Mouse (Mus musculus): ENCODE measurements around the gene Tubgcp4. TPM values are rescaled to one million over a fixed set of nuclear protein-coding genes. Genes with fewer than 3 reads are reported as not detected.

Gene Tubgcp4
- polyA plus RNA-seq, 1 experiment: 113 TPM

DNA sequence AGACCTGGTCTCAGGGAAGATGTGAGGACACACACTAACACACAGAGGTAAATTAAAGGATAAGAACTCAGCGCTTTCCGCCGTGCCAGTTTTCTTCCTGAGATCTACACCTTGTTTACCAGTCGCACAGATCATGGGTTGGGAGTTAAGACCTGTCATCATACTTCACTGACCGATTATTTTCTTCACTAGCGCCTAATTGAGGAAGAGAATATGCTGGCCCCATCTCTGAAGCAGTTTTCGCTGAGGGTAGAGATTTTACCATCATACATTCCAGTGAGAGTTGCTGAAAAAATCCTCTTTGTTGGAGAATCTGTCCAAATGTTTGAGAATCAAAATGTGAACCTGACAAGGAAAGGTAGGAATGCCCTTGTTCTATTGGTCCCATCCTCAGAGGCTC lies 13.7 kb downstream of the Tubgcp4 start:
- 97% methylated on average over 7 of the region's 7 CpGs for WGBS
- TF ChIP-seq POLR2A (IDR thresholded peaks at IDR 0.05; ENCODE audit: control insufficient read depth, extremely low read depth, insufficient read depth, low read length, poor library complexity): no peak
- no peak for TF ChIP-seq CTCF (IDR thresholded peaks at IDR 0.05; ENCODE audit: borderline replicate concordance, control insufficient read depth, extremely low read depth, insufficient read depth, low read length, poor library complexity)
- DNase-seq: no peak
- Histone ChIP-seq H3K27ac (ENCODE audit: control insufficient read depth, insufficient read depth, low read length) (no peak overlapping the region), H3K27me3 (ENCODE audit: control insufficient read depth, insufficient read depth, low read length) (no peaks in the 10 kb centered on the region), H3K4me1 (replicated peaks; ENCODE audit: control insufficient read depth, insufficient read depth, low read length) (no peaks in the 10 kb centered on the region), H3K4me3 (ENCODE audit: control insufficient read depth, insufficient read depth, low read length) (no peak overlapping the region), H3K36me3 (ENCODE audit: control insufficient read depth, insufficient read depth, low read length) (peaks cover 61% of the 10 kb centered on the region)

DNA sequence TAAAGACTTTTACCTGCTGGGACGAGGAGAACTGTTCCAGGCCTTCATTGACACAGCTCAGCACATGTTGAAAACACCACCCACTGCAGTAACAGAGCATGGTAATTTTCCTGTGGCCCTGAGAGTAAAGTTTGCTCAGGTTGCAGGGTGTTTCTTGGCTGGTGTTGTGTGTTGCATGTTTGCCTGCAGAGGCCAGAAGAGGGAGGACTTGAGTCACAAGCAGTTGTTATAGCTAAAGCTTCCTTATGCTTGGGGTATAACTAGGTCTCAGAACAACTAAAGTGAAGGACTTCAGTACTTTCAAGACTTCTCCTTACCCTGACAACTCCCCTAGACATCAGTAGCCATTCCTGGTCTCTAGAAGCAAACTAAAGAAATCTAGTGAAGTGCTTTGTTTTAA lies 18.1 kb downstream of the Tubgcp4 start:
- no peaks in the 10 kb centered on the region for H3K4me1 ChIP-seq (replicated peaks; ENCODE audit: control insufficient read depth, insufficient read depth, low read length)
- no peak overlapping the region for H3K27ac ChIP-seq (ENCODE audit: control insufficient read depth, insufficient read depth, low read length)
- 88% methylated on average over 1 of the region's 1 CpGs for WGBS
- TF ChIP-seq POLR2A (IDR thresholded peaks at IDR 0.05; ENCODE audit: control insufficient read depth, extremely low read depth, insufficient read depth, low read length, poor library complexity) (no peak), CTCF (IDR thresholded peaks at IDR 0.05; ENCODE audit: borderline replicate concordance, control insufficient read depth, extremely low read depth, insufficient read depth, low read length, poor library complexity) (no peak)
- peaks cover 79% of the 10 kb centered on the region for H3K36me3 ChIP-seq (ENCODE audit: control insufficient read depth, insufficient read depth, low read length)
- no peaks in the 10 kb centered on the region for H3K27me3 ChIP-seq (ENCODE audit: control insufficient read depth, insufficient read depth, low read length)
- H3K4me3 ChIP-seq (ENCODE audit: control insufficient read depth, insufficient read depth, low read length): no peak overlapping the region
- no peak for DNase-seq

DNA sequence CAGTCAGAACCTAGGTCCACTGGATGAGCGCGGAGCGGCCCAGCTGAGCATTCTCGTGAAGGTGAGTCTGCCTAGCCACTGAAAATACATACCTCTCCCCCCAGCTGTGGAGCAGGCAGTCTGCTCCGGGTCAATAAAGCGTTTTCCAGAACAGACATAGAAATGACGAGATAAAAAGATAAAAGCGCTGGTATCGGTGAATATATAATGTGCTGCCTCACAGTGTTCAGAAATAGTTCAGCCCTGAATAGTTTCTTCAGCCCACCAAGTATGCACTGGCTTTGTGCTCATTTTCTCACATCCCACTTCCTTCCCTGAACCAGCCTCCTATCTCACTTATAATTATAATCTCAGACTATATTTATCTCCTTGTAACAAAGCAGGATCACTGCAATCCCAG lies 25.0 kb downstream of the Tubgcp4 start:
- no peak for DNase-seq
- WGBS: 99% methylated on average over 9 of the region's 9 CpGs
- H3K36me3 ChIP-seq (ENCODE audit: control insufficient read depth, insufficient read depth, low read length): peaks cover 89% of the 10 kb centered on the region

DNA sequence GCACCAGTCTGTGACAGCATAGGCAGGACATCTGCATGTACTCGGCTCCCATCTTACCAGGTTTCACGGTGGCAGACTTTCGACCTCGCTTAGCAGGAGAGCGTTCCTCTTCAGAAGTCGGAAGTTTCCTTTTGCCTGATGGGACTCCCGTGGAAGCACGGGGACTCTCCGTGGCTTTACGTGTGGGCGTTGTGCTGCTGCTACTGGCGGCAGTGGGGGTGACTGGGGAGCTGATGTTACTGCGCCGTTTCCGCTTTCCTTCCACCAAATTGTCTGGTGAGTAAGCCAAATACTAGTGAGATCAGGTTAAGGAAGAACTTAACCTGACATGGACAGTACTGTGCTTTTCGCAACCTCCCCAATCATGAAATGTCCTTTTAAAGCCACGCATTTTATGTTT lies 33.8 kb downstream of the Tubgcp4 start:
- no peaks in the 10 kb centered on the region for H3K4me1 ChIP-seq (replicated peaks; ENCODE audit: control insufficient read depth, insufficient read depth, low read length)
- H3K4me3 ChIP-seq (ENCODE audit: control insufficient read depth, insufficient read depth, low read length): no peak overlapping the region
- peaks cover 44% of the 10 kb centered on the region for H3K36me3 ChIP-seq (ENCODE audit: control insufficient read depth, insufficient read depth, low read length)
- DNase-seq: no peak
- TF ChIP-seq CTCF (IDR thresholded peaks at IDR 0.05; ENCODE audit: borderline replicate concordance, control insufficient read depth, extremely low read depth, insufficient read depth, low read length, poor library complexity) (no peak), POLR2A (IDR thresholded peaks at IDR 0.05; ENCODE audit: control insufficient read depth, extremely low read depth, insufficient read depth, low read length, poor library complexity) (no peak)
- no peak overlapping the region for H3K27ac ChIP-seq (ENCODE audit: control insufficient read depth, insufficient read depth, low read length)
- WGBS: 96% methylated on average over 17 of the region's 17 CpGs
- no peaks in the 10 kb centered on the region for H3K27me3 ChIP-seq (ENCODE audit: control insufficient read depth, insufficient read depth, low read length)

More for the DNA sequence above, 25.0 kb downstream of the Tubgcp4 start:
- TF ChIP-seq POLR2A (IDR thresholded peaks at IDR 0.05; ENCODE audit: control insufficient read depth, extremely low read depth, insufficient read depth, low read length, poor library complexity) (no peak), CTCF (IDR thresholded peaks at IDR 0.05; ENCODE audit: borderline replicate concordance, control insufficient read depth, extremely low read depth, insufficient read depth, low read length, poor library complexity) (no peak)
- no peak overlapping the region for H3K4me3 ChIP-seq (ENCODE audit: control insufficient read depth, insufficient read depth, low read length)
- H3K4me1 ChIP-seq (replicated peaks; ENCODE audit: control insufficient read depth, insufficient read depth, low read length): no peaks in the 10 kb centered on the region
- H3K27me3 ChIP-seq (ENCODE audit: control insufficient read depth, insufficient read depth, low read length): no peaks in the 10 kb centered on the region
- H3K27ac ChIP-seq (ENCODE audit: control insufficient read depth, insufficient read depth, low read length): no peak overlapping the region

DNA sequence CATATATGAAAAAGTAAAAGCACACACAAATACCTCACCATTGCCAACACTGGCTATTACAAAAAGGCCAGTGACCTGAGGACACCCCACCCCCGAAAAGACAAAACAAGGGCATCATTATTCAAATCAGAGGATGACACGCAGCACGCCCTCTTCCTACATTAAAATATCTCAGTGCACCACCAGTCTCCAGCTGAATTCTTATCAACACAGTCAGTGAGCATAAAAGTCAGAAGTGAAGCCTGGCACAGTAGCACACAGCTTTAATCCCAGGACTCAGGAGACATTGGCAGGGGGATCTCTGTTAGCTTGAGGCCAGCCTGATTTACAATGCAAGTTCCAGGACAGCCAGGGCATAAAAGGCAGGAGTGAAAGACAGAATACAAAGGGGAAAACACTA lies 36.1 kb downstream of the Tubgcp4 start:
- H3K27ac ChIP-seq (ENCODE audit: control insufficient read depth, insufficient read depth, low read length): no peak overlapping the region
- TF ChIP-seq POLR2A (IDR thresholded peaks at IDR 0.05; ENCODE audit: control insufficient read depth, extremely low read depth, insufficient read depth, low read length, poor library complexity) (no peak), CTCF (IDR thresholded peaks at IDR 0.05; ENCODE audit: borderline replicate concordance, control insufficient read depth, extremely low read depth, insufficient read depth, low read length, poor library complexity) (no peak)
- no peaks in the 10 kb centered on the region for H3K27me3 ChIP-seq (ENCODE audit: control insufficient read depth, insufficient read depth, low read length)
- 97% methylated on average over 3 of the region's 3 CpGs for WGBS
- H3K36me3 ChIP-seq (ENCODE audit: control insufficient read depth, insufficient read depth, low read length): peaks cover 30% of the 10 kb centered on the region
- no peak overlapping the region for H3K4me3 ChIP-seq (ENCODE audit: control insufficient read depth, insufficient read depth, low read length)
- no peak for DNase-seq
- H3K4me1 ChIP-seq (replicated peaks; ENCODE audit: control insufficient read depth, insufficient read depth, low read length): no peaks in the 10 kb centered on the region

DNA sequence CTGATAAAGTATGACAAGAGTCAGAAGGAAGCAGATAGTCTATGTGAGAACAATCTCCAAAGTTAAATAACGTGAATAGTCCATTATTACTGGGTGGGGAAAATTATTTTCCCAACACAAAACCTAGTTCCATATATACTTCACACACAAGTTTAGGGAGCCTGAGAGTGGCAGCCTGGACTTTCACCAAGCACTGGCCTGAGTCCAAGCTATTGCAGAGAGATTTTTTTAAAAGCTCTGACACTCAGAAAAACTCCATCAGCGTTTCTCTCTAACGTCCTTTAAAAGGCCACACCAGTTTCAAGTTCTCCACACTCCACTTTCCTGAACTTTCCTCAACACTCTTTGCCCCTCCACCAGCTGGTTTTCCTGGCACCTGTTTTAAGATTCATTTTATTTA lies 44.0 kb downstream of the Tubgcp4 start:
- WGBS: 93% methylated on average over 3 of the region's 3 CpGs
- H3K4me1 ChIP-seq (replicated peaks; ENCODE audit: control insufficient read depth, insufficient read depth, low read length): no peaks in the 10 kb centered on the region
- no peaks in the 10 kb centered on the region for H3K27me3 ChIP-seq (ENCODE audit: control insufficient read depth, insufficient read depth, low read length)
- TF ChIP-seq CTCF (IDR thresholded peaks at IDR 0.05; ENCODE audit: borderline replicate concordance, control insufficient read depth, extremely low read depth, insufficient read depth, low read length, poor library complexity) (no peak), POLR2A (IDR thresholded peaks at IDR 0.05; ENCODE audit: control insufficient read depth, extremely low read depth, insufficient read depth, low read length, poor library complexity) (no peak)
- peaks cover 15% of the 10 kb centered on the region; the same call in 1 of the 2 replicates for H3K36me3 ChIP-seq (ENCODE audit: control insufficient read depth, insufficient read depth, low read length)
- no peak overlapping the region for H3K27ac ChIP-seq (ENCODE audit: control insufficient read depth, insufficient read depth, low read length)
- no peak overlapping the region for H3K4me3 ChIP-seq (ENCODE audit: control insufficient read depth, insufficient read depth, low read length)
- no peak for DNase-seq

DNA sequence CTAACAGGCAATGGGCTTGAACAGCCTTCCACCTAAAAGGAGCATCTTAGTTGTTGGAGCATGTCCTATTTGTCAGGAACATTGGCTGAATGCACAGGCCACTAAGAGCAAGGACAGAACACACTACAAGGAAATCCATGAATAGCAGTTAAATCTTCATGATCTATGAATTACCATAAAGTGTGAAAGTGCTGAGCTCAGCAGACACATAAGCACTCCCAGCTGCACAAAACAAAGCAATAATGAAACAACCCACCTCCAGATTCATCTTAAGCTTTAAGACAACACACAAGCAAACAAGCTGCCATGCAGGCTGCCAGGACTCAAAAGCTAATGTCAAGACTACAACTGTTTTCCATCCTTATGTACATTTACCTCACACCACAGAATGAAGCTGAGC lies 48.7 kb downstream of the Tubgcp4 start:
- DNase-seq: no peak
- H3K36me3 ChIP-seq (ENCODE audit: control insufficient read depth, insufficient read depth, low read length): peaks cover 18% of the 10 kb centered on the region; the same call in 1 of the 2 replicates
- TF ChIP-seq POLR2A (IDR thresholded peaks at IDR 0.05; ENCODE audit: control insufficient read depth, extremely low read depth, insufficient read depth, low read length, poor library complexity) (no peak), CTCF (IDR thresholded peaks at IDR 0.05; ENCODE audit: borderline replicate concordance, control insufficient read depth, extremely low read depth, insufficient read depth, low read length, poor library complexity) (no peak)

More for the DNA sequence above, 48.7 kb downstream of the Tubgcp4 start:
- Histone ChIP-seq H3K4me1 (replicated peaks; ENCODE audit: control insufficient read depth, insufficient read depth, low read length) (no peaks in the 10 kb centered on the region), H3K27me3 (ENCODE audit: control insufficient read depth, insufficient read depth, low read length) (no peaks in the 10 kb centered on the region), H3K27ac (ENCODE audit: control insufficient read depth, insufficient read depth, low read length) (no peak overlapping the region), H3K4me3 (ENCODE audit: control insufficient read depth, insufficient read depth, low read length) (no peak overlapping the region)

Data from thymus, adult 2 months (tissue).